Mouse (Mus musculus) intestine, postnatal 0 days (tissue): ENCODE results near the gene Prkch. TPM values are rescaled to one million over a fixed set of nuclear protein-coding genes. Genes with fewer than 3 reads are reported as not detected.

Experiments
- ATAC-seq: fragments of 200-750 bp; cut with Nextera tagmentation; 2 replicates; pipeline ENCODE4 v1.8.0; 2017; ENCODE audit warnings: mild to moderate bottlenecking, moderate TSS enrichment, moderate library complexity
- H3K27ac ChIP-seq: fragments of 300-500 bp; sonication (generic); 2 replicates; pipeline ENCODE4 v1.5.1; 2014; ENCODE audit warnings: mild to moderate bottlenecking, low read depth, low read length, moderate library complexity
- H3K27me3 ChIP-seq: fragments of 300-500 bp; sonication (generic); replicated peaks from 2 replicates; pipeline ENCODE4 v1.6.1; 2014; ENCODE audit warnings: low read length, mixed read lengths; ENCODE audit not compliant: control insufficient read depth, insufficient read depth
- H3K36me3 ChIP-seq: fragments of 300-500 bp; sonication (generic); 2 replicates; pipeline ENCODE4 v1.6.1; 2014; ENCODE audit warnings: mild to moderate bottlenecking, moderate library complexity; ENCODE audit not compliant: control insufficient read depth, insufficient read depth
- H3K4me1 ChIP-seq: fragments of 300-500 bp; sonication (generic); replicated peaks from 2 replicates; pipeline ENCODE4 v1.6.1; 2014; ENCODE audit warnings: antibody characterized with exemption, low read length, mixed read lengths; ENCODE audit not compliant: control insufficient read depth, insufficient read depth
- H3K4me2 ChIP-seq: fragments of 300-500 bp; sonication (generic); replicated peaks from 2 replicates; pipeline ENCODE4 v1.6.1; 2014; ENCODE audit warnings: low read depth, mild to moderate bottlenecking, moderate library complexity
- H3K4me3 ChIP-seq: fragments of 300-500 bp; sonication (generic); 2 replicates; pipeline ENCODE4 v1.5.1; 2014; ENCODE audit warnings: low read depth, low read length
- H3K9ac ChIP-seq: fragments of 300-500 bp; sonication (generic); 2 replicates; pipeline ENCODE4 v1.6.1; 2014; ENCODE audit warnings: mild to moderate bottlenecking, low read depth, low read length
- H3K9me3 ChIP-seq: fragments of 300-500 bp; sonication (generic); 2 replicates; pipeline ENCODE4 v1.6.1; 2016; ENCODE audit warnings: mixed run types; ENCODE audit not compliant: control insufficient read depth
- CTCF ChIP-seq: sonication (generic); IDR thresholded peaks from 2 replicates; pipeline ENCODE4 v1.5.1; 2016; ENCODE audit warnings: low read depth, mild to moderate bottlenecking, control low read depth, antibody characterized with exemption, moderate library complexity
- WGBS: fragments of 180-500 bp; shearing (Covaris S2); extraction: QIAGEN DNeasy Blood & Tissue Kit; methylation state at CpG from one replicate; pipeline ENCODE4 v1.1.7; 2014; 5-methylcytosine and 5-hydroxymethylcytosine counted together
- polyA plus RNA-seq: library from polyadenylated mRNA; unstranded; fragments of >200 nt; fragmentation: Nextera tagmentation; extraction: Ambion mirVana; gene quantifications from 2 replicates; pipeline ENCODE4 v1.2.1, GENCODE M21; 2015

Gene Prkch
- polyA plus RNA-seq, 1 experiment from 2014 or later = 3.7 TPM

- Histone ChIP-seq H3K4me3 (no peak overlapping the region), H3K36me3 (no peaks in the 10 kb centered on the region), H3K9ac (no peak overlapping the region), H3K27ac (no peak overlapping the region), H3K27me3 (no peaks in the 10 kb centered on the region), H3K4me2 (no peak overlapping the region), H3K9me3 (no peaks in the 10 kb centered on the region), H3K4me1 (no peaks in the 10 kb centered on the region)
- 86% methylated on average over 6 of the region's 6 CpGs for WGBS
- no peak for TF ChIP-seq CTCF
- no peak for ATAC-seq
Observed at GRCm38 (mm10) chr12:73746072-73746471, 161.5 kb downstream of the Prkch start.

GRCm38 (mm10) chr12:73748373-73748772 is 163.8 kb downstream of the Prkch start:
- H3K36me3 ChIP-seq = no peaks in the 10 kb centered on the region
- no peak overlapping the region for H3K9ac ChIP-seq
- no peak overlapping the region for H3K27ac ChIP-seq
- no peak overlapping the region for H3K4me2 ChIP-seq
- WGBS = 90% methylated on average over 3 of the region's 3 CpGs
- H3K4me1 ChIP-seq = no peaks in the 10 kb centered on the region
- no peaks in the 10 kb centered on the region for H3K9me3 ChIP-seq
- H3K4me3 ChIP-seq = no peak overlapping the region
- no peaks in the 10 kb centered on the region for H3K27me3 ChIP-seq
- TF ChIP-seq CTCF = no peak
- ATAC-seq = no peak

- no peaks in the 10 kb centered on the region for H3K36me3 ChIP-seq
- no peak for ATAC-seq
- 82% methylated on average over 9 of the region's 9 CpGs for WGBS
- no peaks in the 10 kb centered on the region for H3K4me1 ChIP-seq
- H3K4me3 ChIP-seq = no peak overlapping the region
- no peaks in the 10 kb centered on the region for H3K27me3 ChIP-seq
- no peak overlapping the region for H3K4me2 ChIP-seq
- TF ChIP-seq CTCF = no peak
- H3K27ac ChIP-seq = no peak overlapping the region
- H3K9me3 ChIP-seq = no peaks in the 10 kb centered on the region
- no peak overlapping the region for H3K9ac ChIP-seq
Observed at GRCm38 (mm10) chr12:73754476-73755150, 170.0 kb downstream of the Prkch start.

GRCm38 (mm10) chr12:73755646-73756045 is 171.1 kb downstream of the Prkch start:
- 60% methylated on average over 8 of the region's 8 CpGs for WGBS
- H3K9me3 ChIP-seq = no peaks in the 10 kb centered on the region
- peak; percentile 96 for ATAC-seq
- no peaks in the 10 kb centered on the region for H3K4me1 ChIP-seq
- no peaks in the 10 kb centered on the region for H3K27me3 ChIP-seq
- no peaks in the 10 kb centered on the region for H3K36me3 ChIP-seq
- no peak overlapping the region for H3K4me2 ChIP-seq
- TF ChIP-seq CTCF = no peak
- no peak overlapping the region for H3K9ac ChIP-seq
- H3K27ac ChIP-seq = no peak overlapping the region
- no peak overlapping the region for H3K4me3 ChIP-seq

- H3K4me2 ChIP-seq = no peak overlapping the region
- no peaks in the 10 kb centered on the region for H3K36me3 ChIP-seq
- no peak for ATAC-seq
- TF ChIP-seq CTCF = no peak
- H3K27me3 ChIP-seq = no peaks in the 10 kb centered on the region
- no peak overlapping the region for H3K4me3 ChIP-seq
- no peaks in the 10 kb centered on the region for H3K4me1 ChIP-seq
- WGBS = 82% methylated on average over 6 of the region's 6 CpGs
- H3K9me3 ChIP-seq = no peaks in the 10 kb centered on the region
- H3K27ac ChIP-seq = no peak overlapping the region
- no peak overlapping the region for H3K9ac ChIP-seq
Observed at GRCm38 (mm10) chr12:73756527-73756926, 171.9 kb downstream of the Prkch start.

GRCm38 (mm10) chr12:73762001-73762400 is 177.4 kb downstream of the Prkch start:
- 80% methylated on average over 6 of the region's 6 CpGs for WGBS
- Histone ChIP-seq H3K4me1 (no peaks in the 10 kb centered on the region), H3K9me3 (no peaks in the 10 kb centered on the region), H3K27me3 (no peaks in the 10 kb centered on the region), H3K27ac (no peak overlapping the region), H3K36me3 (no peaks in the 10 kb centered on the region), H3K4me2 (no peak overlapping the region), H3K4me3 (no peak overlapping the region), H3K9ac (no peak overlapping the region)
- no peak for TF ChIP-seq CTCF
- ATAC-seq = no peak
